ENCODE assay signal across 8 mouse cellular contexts in genomic region chr19:45046523-45047321, GRCm38 (mm10). TPM values are rescaled to one million over a fixed set of nuclear protein-coding genes. Genes with fewer than 3 reads are reported as not detected.
A peak's percentile ranks its signal among the peaks of the same experiment; 100 is the strongest.
DNase-seq lines count a peak whose midpoint lies in the region; ATAC-seq and TF ChIP-seq lines count a peak whose summit lies in the region.

No protein-coding gene starts in this region.

- peak overlapping the region; percentile 77 for H3K9ac ChIP-seq in forebrain, embryonic 13.5 days

- DNase-seq in c-Kit-positive CD71-positive TER-119-negative erythroid progenitor cells, embryonic 14.5 days (ENCODE audit: low read depth) = peak; percentile 66
- peak; percentile 70 for DNase-seq in heart, postnatal 25 days (ENCODE audit: low spot score)
- DNase-seq in layer of hippocampus, adult 2 months (ENCODE audit: low spot score in 2 of 2) = peak; percentile 66 to 71
- DNase-seq in lung, adult 18-20 months = peak; percentile 95 to 96
- peak; percentile 44 for DNase-seq in ovary, postnatal 10 days (ENCODE audit: low spot score)
- peak; percentile 82 for DNase-seq in thymus, adult 2 months

- intact Hi-C loops in heart, postnatal 25 days (cut with DNase I) = no loop called here

- H3K4me1 ChIP-seq in forebrain, embryonic 13.5 days = peaks cover 43% of the 10 kb centered on the region
- peaks cover 21% of the 10 kb centered on the region for H3K4me1 ChIP-seq in thymus, adult 2 months (replicated peaks; ENCODE audit: control insufficient read depth, insufficient read depth, low read length)

- ATAC-seq in CD4-positive, CD25-positive, alpha-beta regulatory T cell, adult 4 months = peak; percentile 36
- ATAC-seq in forebrain, embryonic 13.5 days = peak; percentile 62

- peak overlapping the region; percentile 54 for H3K4me3 ChIP-seq in forebrain, embryonic 13.5 days
- H3K4me3 ChIP-seq in layer of hippocampus, adult 2 months = peak overlapping the region; percentile 78
- peak overlapping the region; percentile 76 for H3K4me3 ChIP-seq in thymus, adult 2 months (ENCODE audit: control insufficient read depth, insufficient read depth, low read length)

- TF ChIP-seq POLR2A in thymus, adult 2 months (IDR thresholded peaks at IDR 0.05; ENCODE audit: control insufficient read depth, extremely low read depth, insufficient read depth, low read length, poor library complexity) = no peak

- 2% methylated on average over 34 of the region's 34 CpGs for WGBS in forebrain, embryonic 13.5 days
- WGBS in thymus, adult 2 months = 3% methylated on average over 34 of the region's 34 CpGs

- 0 out of 2 replicates have a peak, but pooled peaks have one; percentile 13 for TF ChIP-seq CTCF in layer of hippocampus, adult 2 months (conservative IDR thresholded peaks at IDR 0.05)
- no peak; the same call in 1 of the 2 replicates for TF ChIP-seq CTCF in thymus, adult 2 months (IDR thresholded peaks at IDR 0.05; ENCODE audit: borderline replicate concordance, control insufficient read depth, extremely low read depth, insufficient read depth, low read length, poor library complexity)

- peak overlapping the region; percentile 87 for H3K27ac ChIP-seq in forebrain, embryonic 13.5 days
- peak overlapping the region; percentile 97 for H3K27ac ChIP-seq in layer of hippocampus, adult 2 months
- H3K27ac ChIP-seq in thymus, adult 2 months (ENCODE audit: control insufficient read depth, insufficient read depth, low read length) = 0 out of 2 replicates have a peak overlapping the region, but pooled peaks have one; percentile 0

- peaks cover 8% of the 10 kb centered on the region for H3K36me3 ChIP-seq in forebrain, embryonic 13.5 days (ENCODE audit: poor library complexity, severe bottlenecking)
- H3K36me3 ChIP-seq in thymus, adult 2 months (ENCODE audit: control insufficient read depth, insufficient read depth, low read length) = no peaks in the 10 kb centered on the region; the same call in 1 of the 2 replicates

- no peaks in the 10 kb centered on the region for H3K9me3 ChIP-seq in forebrain, embryonic 13.5 days (replicated peaks)

- H3K27me3 ChIP-seq in forebrain, embryonic 13.5 days = peaks cover 19% of the 10 kb centered on the region
- H3K27me3 ChIP-seq in thymus, adult 2 months (ENCODE audit: control insufficient read depth, insufficient read depth, low read length) = no peaks in the 10 kb centered on the region; the same call in 1 of the 2 replicates

- peak overlapping the region; percentile 68 for H3K4me2 ChIP-seq in forebrain, embryonic 13.5 days

RNA-seq across cellular contexts. Expression of gene Sfxn3, which starts 0.6 kb away (rescaled TPM):
- 100 to 1,000 TPM in 1 of 2 experiments, 10 to 100 TPM in 1; 92.5 to 132 TPM for polyA plus RNA-seq in CD4-positive, CD25-positive, alpha-beta regulatory T cell, adult 4 months (2017; shearing (Covaris generic))
- polyA plus RNA-seq in forebrain, embryonic 13.5 days (2015; fragmentation: Nextera tagmentation; extraction: Ambion mirVana) = 38.8 and 42.2 TPM in 2 replicates
- 10 to 100 TPM; 10.7 to 13.9 TPM for total RNA-seq in heart, postnatal 25 days (2021)
- 10 to 100 TPM; 87.3 to 99.8 TPM for total RNA-seq in layer of hippocampus, adult 2 months (2021)
- 46.9 and 61.1 TPM in 2 replicates for polyA plus RNA-seq in thymus, adult 2 months (2012; rRNA removed)

RNA-seq across cellular contexts. Expression of gene Pdzd7, which starts 1.2 kb away (rescaled TPM):
- not detected for polyA plus RNA-seq in CD4-positive, CD25-positive, alpha-beta regulatory T cell, adult 4 months (2017; shearing (Covaris generic))
- polyA plus RNA-seq in forebrain, embryonic 13.5 days (2015; fragmentation: Nextera tagmentation; extraction: Ambion mirVana) = 0.92 and 1.5 TPM in 2 replicates
- under 1 TPM in 1 of 2 experiments, not detected in 1; 0.16 TPM for total RNA-seq in heart, postnatal 25 days (2021)
- 1 to 10 TPM; 2.1 to 3.3 TPM for total RNA-seq in layer of hippocampus, adult 2 months (2021)
- 0.33 and 0.47 TPM in 2 replicates for polyA plus RNA-seq in thymus, adult 2 months (2012; rRNA removed)

RNA-seq across cellular contexts. Expression of gene Kazald1, which starts 28.3 kb away (rescaled TPM):
- 1 to 10 TPM in 1 of 2 experiments, under 1 TPM in 1; 0.76 to 1.2 TPM for polyA plus RNA-seq in CD4-positive, CD25-positive, alpha-beta regulatory T cell, adult 4 months (2017; shearing (Covaris generic))
- polyA plus RNA-seq in forebrain, embryonic 13.5 days (2015; fragmentation: Nextera tagmentation; extraction: Ambion mirVana) = 0.46 and 0.76 TPM in 2 replicates
- 1 to 10 TPM; 3.8 to 5.2 TPM for total RNA-seq in heart, postnatal 25 days (2021)
- 1 to 10 TPM; 1.4 to 1.9 TPM for total RNA-seq in layer of hippocampus, adult 2 months (2021)
- polyA plus RNA-seq in thymus, adult 2 months (2012; rRNA removed) = 4.6 and 7.9 TPM in 2 replicates

RNA-seq across cellular contexts. Expression of gene Lzts2, which starts 32.5 kb away (rescaled TPM):
- 1 to 10 TPM in 1 of 2 experiments, under 1 TPM in 1; 0.54 to 1.6 TPM for polyA plus RNA-seq in CD4-positive, CD25-positive, alpha-beta regulatory T cell, adult 4 months (2017; shearing (Covaris generic))
- polyA plus RNA-seq in forebrain, embryonic 13.5 days (2015; fragmentation: Nextera tagmentation; extraction: Ambion mirVana) = 24.5 and 24.7 TPM in 2 replicates
- total RNA-seq in heart, postnatal 25 days (2021) = 10 to 100 TPM; 52.0 to 69.7 TPM
- 10 to 100 TPM; 28.5 to 30.1 TPM for total RNA-seq in layer of hippocampus, adult 2 months (2021)
- polyA plus RNA-seq in thymus, adult 2 months (2012; rRNA removed) = 37.6 and 41.2 TPM in 2 replicates

RNA-seq across cellular contexts. Expression of gene Mrpl43, which starts 40.5 kb away (rescaled TPM):
- polyA plus RNA-seq in CD4-positive, CD25-positive, alpha-beta regulatory T cell, adult 4 months (2017; shearing (Covaris generic)) = 10 to 100 TPM; 45.8 to 63.1 TPM
- polyA plus RNA-seq in forebrain, embryonic 13.5 days (2015; fragmentation: Nextera tagmentation; extraction: Ambion mirVana) = 82.2 and 89.7 TPM in 2 replicates
- total RNA-seq in heart, postnatal 25 days (2021) = 10 to 100 TPM; 54.9 to 55.4 TPM
- 10 to 100 TPM; 38.6 to 41.1 TPM for total RNA-seq in layer of hippocampus, adult 2 months (2021)
- polyA plus RNA-seq in thymus, adult 2 months (2012; rRNA removed) = 121 and 137 TPM in 2 replicates

Comparison
In these comparisons a context has a peak if more than half of its experiments do, and no peak if none do; other contexts are left out.
1. Peak in every context shown above with its lines: DNase-seq, ATAC-seq, H3K4me3 ChIP-seq and H3K27ac ChIP-seq.
2. DNase-seq: peak in every context shown above with its lines; median percentile 96 in lung, adult 18-20 months; 82 in thymus, adult 2 months; 70 in heart, postnatal 25 days; 68 in layer of hippocampus, adult 2 months; 66 in c-Kit-positive CD71-positive TER-119-negative erythroid progenitor cells, embryonic 14.5 days; 44 in ovary, postnatal 10 days.
3. H3K27ac ChIP-seq: peak in every context shown above with its lines; median percentile 97 in layer of hippocampus, adult 2 months; 87 in forebrain, embryonic 13.5 days; 0 in thymus, adult 2 months.